Mouse (Mus musculus) retina, postnatal 1 day (tissue): Measurements from ENCODE around the gene Cpt1b.

Experiments
- DNase-seq: peaks from one replicate; pipeline ENCODE4 v3.0.0-alpha.2; 2012

Gene Cpt1b

GRCm38 (mm10) chr15:89378831-89379401 is 46.7 kb downstream of the Cpt1b start, which contains the start of gene Odf3b:
Odf3b (minus strand) TSS chr15:89379282.
- peak; percentile 55 for DNase-seq

DNA sequence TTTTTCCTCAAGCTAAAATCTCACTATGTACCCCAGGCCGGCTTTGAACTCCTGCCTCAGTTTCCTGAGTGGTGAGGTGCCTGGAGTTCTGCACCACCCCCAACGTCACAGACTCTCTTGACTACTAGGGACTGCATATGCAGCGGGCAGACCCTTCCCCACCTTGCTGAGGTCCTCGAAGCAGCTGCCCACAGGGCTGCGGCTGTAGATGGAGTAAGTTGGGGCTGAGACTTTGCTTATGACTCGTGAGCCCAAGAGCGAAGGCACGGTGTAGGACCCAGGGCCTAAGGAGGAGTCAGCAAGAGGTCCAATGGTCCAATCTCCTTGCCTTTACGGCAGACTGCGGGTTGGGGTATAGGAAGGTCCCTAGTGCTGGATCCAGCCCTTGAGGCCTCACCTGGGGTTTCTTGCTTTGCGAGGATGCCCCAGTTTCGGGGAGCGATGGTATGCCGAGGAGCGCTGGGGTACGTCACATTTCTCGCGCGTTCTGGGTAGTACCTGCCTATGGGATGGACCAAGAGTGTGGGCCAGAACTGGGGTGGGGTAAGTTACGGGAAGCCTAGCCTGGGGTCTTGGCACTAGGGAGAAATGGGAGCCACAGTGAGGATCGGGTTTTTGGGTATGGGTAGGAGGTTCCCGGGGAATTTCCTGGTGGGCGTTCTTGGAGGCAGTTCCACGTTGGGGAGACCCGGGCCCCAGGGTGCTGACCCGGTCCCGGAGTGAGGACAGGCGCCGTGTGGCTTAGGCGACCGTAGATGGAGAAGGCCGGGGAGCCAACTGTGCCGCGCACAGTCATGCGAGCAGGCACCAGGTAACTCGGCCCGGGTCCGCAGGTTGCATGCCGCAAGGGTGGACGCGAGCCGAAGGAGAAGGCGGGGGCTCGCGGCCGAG is 47.5 kb downstream of the Cpt1b start:
- DNase-seq, result no peak

GRCm38 (mm10) chr15:89377362-89377761 is 48.3 kb downstream of the Cpt1b start:
- DNase-seq, result peak; percentile 17

GRCm38 (mm10) chr15:89376957-89377356 is 48.7 kb downstream of the Cpt1b start, which contains the start of gene Tymp:
Tymp (minus strand) TSS chr15:89377039.
- peak; percentile 11 for DNase-seq

GRCm38 (mm10) chr15:89376040-89376439 is 49.6 kb downstream of the Cpt1b start:
- no peak for DNase-seq

DNA sequence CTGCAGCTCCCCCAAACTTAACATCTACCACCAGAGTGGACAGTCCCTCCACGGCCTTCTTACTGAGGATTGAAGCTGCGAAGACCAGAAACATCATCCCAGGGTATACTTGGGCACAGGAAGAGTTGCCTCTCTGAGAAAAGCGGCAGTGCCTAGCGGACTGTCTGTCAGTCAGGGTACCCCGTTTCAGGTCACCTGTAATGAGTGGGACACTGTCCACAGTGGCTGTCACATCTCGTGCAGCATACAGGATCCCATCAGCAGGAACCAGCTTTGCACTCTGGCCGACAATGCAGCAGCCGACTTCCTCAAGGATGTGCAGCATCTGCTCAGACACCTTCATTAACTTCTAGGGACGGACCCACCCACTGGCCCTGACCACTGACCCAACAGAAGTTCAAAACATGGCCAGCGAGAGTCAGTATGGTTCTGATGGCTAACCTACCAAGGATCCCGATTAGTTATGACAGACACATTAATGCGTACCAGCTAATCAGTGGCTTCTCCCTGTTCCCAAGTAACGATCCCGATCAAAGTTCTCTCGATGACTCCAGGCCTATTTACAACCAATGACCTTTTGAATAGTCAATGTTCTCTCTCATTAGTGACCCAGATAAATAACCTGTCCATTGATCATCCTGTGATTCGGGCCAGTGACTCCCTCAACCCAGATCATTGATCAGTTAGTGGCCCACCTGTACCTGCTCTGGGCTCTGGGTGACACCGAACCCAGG is 50.7 kb downstream of the Cpt1b start:
- DNase-seq, result no peak

DNA sequence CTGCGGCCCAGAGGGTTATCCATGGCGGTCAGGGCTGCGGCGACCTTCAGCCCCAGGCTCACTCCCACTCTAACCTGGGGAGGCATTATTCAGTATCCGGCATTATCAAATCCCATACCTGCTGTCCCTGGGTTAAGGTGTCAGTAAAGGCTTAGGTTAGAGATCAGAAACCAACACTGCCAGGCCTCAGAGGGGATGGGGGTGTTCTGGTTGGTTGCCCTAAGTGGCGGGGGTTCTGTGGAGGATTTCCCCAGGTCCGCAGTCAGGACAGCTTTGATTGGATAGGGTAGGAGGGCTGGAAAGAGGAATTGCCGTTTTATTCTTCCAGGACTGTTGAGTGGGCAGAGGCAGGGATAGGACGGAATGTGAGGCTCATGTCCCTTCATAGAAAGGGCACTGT is 51.3 kb downstream of the Cpt1b start:
- no peak for DNase-seq

DNA sequence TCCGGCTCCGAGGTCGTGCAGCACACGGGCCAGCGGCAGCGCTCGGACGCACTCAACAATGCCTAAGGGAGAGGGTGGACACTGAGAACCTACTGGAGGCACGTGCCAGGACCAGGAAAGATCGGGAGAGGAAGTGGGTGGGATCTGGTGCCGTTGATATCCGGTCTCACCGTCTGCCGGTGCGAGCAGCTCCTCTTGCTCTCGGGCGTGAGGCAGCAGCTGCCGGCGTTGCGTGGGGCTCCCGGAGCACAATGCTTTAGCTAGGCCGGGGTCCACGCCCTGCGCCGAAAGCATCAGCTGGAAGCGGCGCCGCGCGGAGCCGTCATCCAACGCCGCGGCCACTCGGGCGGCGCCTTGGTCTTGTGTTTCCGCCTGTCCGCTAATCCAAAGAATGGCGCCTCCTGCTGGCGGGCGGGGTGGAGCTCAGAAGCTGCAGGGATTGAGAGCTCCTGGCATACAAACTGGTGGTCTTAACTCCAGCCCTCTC is 51.9 kb downstream of the Cpt1b start, which contains the start of gene Sco2:
Sco2 (minus strand) TSS at position 85 of the 487 bp plus-strand sequence.
- DNase-seq, result peak; percentile 94

GRCm38 (mm10) chr15:89373027-89373761 is 52.5 kb downstream of the Cpt1b start:
- DNase-seq, result peak; percentile 88

DNA sequence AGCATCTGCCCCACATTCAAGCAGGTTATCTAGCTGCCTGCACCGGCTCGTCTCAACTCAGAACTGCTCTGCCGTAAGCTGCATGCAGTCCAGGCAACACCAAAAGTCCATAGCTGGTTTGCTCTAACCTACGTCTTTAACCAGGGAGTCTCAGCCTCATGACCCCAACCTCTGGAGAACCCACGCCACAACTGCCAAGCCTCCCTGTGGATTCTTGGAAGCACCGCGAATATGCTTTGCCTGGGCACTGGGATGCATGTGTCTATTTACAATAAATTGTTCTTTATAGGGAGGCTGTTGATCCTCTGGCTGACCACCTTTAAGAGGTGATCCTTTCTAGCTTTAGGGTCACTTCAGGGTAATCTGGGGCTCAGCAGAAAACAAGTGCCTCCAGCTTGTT is 53.1 kb downstream of the Cpt1b start:
- DNase-seq, result no peak

DNA sequence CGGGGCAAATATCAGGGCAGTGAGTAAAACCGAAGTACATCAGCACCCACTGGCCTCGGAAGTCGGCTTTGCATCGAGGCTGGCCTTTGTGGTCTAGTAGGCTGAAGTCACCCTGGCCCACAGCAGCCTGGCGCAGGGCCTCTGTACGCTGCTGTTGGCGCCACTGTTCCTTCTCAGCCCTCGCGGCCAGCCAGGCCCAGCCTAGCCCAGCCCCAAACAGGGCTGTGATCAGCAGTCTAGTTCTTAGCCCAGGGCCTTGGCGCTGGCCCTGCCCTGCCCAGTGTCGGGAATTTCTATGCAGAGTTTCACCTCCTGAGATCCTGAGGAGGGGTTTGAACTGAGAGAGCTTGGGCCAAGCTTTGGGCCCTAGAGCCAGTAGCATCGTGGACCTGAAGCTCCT is 53.6 kb downstream of the Cpt1b start:
- no peak for DNase-seq
